Mouse (Mus musculus) liver, postnatal 0 days (tissue): ENCODE measurements at regions not wholly inside any gene's neighbourhood (a gene's known extent, or its start where the extent isn't known, plus 50 kb on each side); places are given as distances from the start of the nearest gene placed in this dataset.
A peak's percentile ranks its signal among the peaks of the same experiment; 100 is the strongest.
"Not testable (repeated sequence)": the region's sequence is repeated elsewhere in the genome, so short reads cannot be mapped to it uniquely, and the experiment has no call there.

Experiments used
- ATAC-seq: fragments of 200-750 bp; cut with Nextera tagmentation; 2 replicates; pipeline ENCODE4 v1.8.0; 2017; ENCODE audit warnings: mild to moderate bottlenecking, moderate library complexity
- DNase-seq: peaks from one replicate; pipeline ENCODE4 v3.0.0-alpha.2; 2016
- H3K27ac ChIP-seq: fragments of 300-500 bp; sonication (generic); 2 replicates; pipeline ENCODE4 v1.5.1; 2014; ENCODE audit warnings: antibody characterized with exemption, moderate library complexity, mild to moderate bottlenecking, low read depth
- H3K27me3 ChIP-seq: fragments of 300-500 bp; sonication (generic); 2 replicates; pipeline ENCODE4 v1.6.1; 2014; ENCODE audit warnings: low read length, control low read depth, mixed read lengths; ENCODE audit not compliant: insufficient read depth
- H3K36me3 ChIP-seq: fragments of 300-500 bp; sonication (generic); replicated peaks from 2 replicates; pipeline ENCODE4 v1.6.1; 2014; ENCODE audit warnings: mild to moderate bottlenecking, control low read depth, low read length, moderate library complexity, mixed read lengths; ENCODE audit not compliant: insufficient read depth
- H3K4me1 ChIP-seq: fragments of 300-500 bp; sonication (generic); 2 replicates; pipeline ENCODE4 v1.6.1; 2014; ENCODE audit warnings: antibody characterized with exemption, mild to moderate bottlenecking, control low read depth; ENCODE audit not compliant: insufficient read depth
- H3K4me2 ChIP-seq: fragments of 300-500 bp; sonication (generic); 2 replicates; pipeline ENCODE4 v1.6.1; 2014; ENCODE audit warnings: low read depth, mild to moderate bottlenecking, low read length, moderate library complexity, mixed read lengths
- H3K4me3 ChIP-seq: fragments of 300-500 bp; sonication (generic); 2 replicates; pipeline ENCODE4 v1.5.1; 2014; ENCODE audit warnings: low read depth, low read length
- H3K9ac ChIP-seq: fragments of 300-500 bp; sonication (generic); replicated peaks from 2 replicates; pipeline ENCODE4 v1.6.1; 2014; ENCODE audit warnings: mild to moderate bottlenecking, moderate library complexity
- H3K9me3 ChIP-seq: fragments of 300-500 bp; sonication (generic); 2 replicates; pipeline ENCODE4 v1.6.1; 2016; ENCODE audit warnings: mild to moderate bottlenecking, control low read depth, low read length, mixed read lengths
- CTCF ChIP-seq: sonication (generic); IDR thresholded peaks from 2 replicates; pipeline ENCODE4 v1.5.1; 2016; ENCODE audit warnings: antibody characterized with exemption, low read depth
- EP300 ChIP-seq: IDR thresholded peaks from 2 replicates; pipeline ENCODE4 v1.6.1; 2016; ENCODE audit warnings: antibody characterized with exemption, low read depth, mild to moderate bottlenecking
- WGBS: fragments of 180-500 bp; shearing (Covaris S2); extraction: QIAGEN DNeasy Blood & Tissue Kit; methylation state at CpG from one replicate; pipeline ENCODE4 v1.1.7; 2014; ENCODE audit not compliant: insufficient replicate concordance; 5-methylcytosine and 5-hydroxymethylcytosine counted together

DNA sequence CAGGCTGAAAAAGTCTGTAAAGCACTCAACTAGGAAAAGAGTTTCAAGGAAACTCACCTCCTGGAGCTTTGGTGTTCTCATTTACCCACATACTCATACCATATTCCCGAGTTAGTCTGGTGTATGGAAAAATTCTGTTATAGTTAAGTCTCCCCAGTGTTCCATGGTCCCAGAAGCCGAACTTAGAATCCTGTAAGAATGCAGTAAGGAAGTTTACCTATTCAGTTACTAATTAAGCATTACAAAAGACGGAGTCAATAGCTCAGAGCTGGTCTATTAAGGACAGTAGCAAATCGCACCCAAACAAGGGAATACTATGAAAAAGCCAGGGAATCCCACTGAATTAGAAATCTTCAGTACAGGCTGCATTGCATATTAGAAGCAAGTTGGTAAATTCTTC is 688.3 kb downstream of the Rpia start:
- Histone ChIP-seq H3K9me3 (no peaks in the 10 kb centered on the region), H3K4me3 (no peak overlapping the region), H3K27ac (no peak overlapping the region), H3K9ac (no peak overlapping the region), H3K4me1 (no peaks in the 10 kb centered on the region), H3K4me2 (no peak overlapping the region), H3K27me3 (no peaks in the 10 kb centered on the region), H3K36me3 (no peaks in the 10 kb centered on the region)
- DNase-seq (no peak), ATAC-seq (no peak)
- WGBS = 33% methylated on average over 4 of the region's 4 CpGs
- TF ChIP-seq EP300 (no peak), CTCF (no peak)

DNA sequence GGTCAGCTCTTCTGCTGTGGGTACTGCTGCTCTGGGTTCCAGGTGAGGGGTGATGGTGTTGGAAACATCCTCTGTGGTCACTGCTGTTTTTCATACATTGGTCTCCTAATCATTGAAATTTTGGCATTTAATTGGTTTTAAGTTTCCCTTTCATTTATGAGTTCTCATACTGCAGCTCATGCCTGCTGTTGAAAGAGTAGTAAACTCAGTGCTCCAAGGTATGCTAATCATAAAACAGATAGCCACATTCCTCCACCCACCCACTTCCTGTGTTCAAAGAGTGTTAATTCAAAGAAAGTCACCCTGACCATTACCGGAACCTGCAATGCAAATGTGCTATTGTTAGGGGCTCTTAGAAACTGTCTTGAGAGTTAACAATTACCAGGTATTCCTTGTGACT is 688.9 kb downstream of the Rpia start:
- not testable (repeated sequence) for H3K27me3 ChIP-seq, H3K4me3 ChIP-seq, H3K4me1 ChIP-seq, ATAC-seq, DNase-seq, H3K36me3 ChIP-seq, H3K9ac ChIP-seq, H3K27ac ChIP-seq, H3K4me2 ChIP-seq, H3K9me3 ChIP-seq
- WGBS = 14% methylated on average over 1 of the region's 1 CpGs

DNA sequence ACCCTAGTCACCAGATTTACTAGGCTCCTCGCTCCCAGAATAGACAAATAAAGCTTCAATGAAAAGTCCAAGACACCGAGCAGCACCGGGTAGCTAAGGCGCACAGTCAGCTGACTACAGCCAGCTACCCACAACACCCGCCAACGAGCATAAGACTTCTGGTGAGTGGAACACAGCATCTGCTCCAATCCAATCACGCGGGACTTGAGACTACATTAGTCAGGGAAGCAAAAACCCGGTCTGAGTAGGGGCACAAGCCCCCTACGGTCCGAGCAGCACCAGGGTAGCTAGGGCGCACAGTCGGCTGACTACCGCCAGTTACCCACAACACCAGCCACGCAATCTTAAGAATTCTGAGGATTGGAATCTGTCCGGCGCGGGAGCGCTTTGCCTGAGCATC is 704.0 kb downstream of the Rpia start:
- Histone ChIP-seq H3K4me1 (no peaks in the 10 kb centered on the region), H3K9me3 (no peaks in the 10 kb centered on the region), H3K4me2 (no peak overlapping the region), H3K27ac (no peak overlapping the region), H3K27me3 (no peaks in the 10 kb centered on the region), H3K36me3 (no peaks in the 10 kb centered on the region), H3K9ac (no peak overlapping the region), H3K4me3 (no peak overlapping the region)
- no peak for ATAC-seq
- 80% methylated on average over 19 of the region's 19 CpGs for WGBS
- no peak for DNase-seq
- TF ChIP-seq EP300 (no peak), CTCF (no peak)

DNA sequence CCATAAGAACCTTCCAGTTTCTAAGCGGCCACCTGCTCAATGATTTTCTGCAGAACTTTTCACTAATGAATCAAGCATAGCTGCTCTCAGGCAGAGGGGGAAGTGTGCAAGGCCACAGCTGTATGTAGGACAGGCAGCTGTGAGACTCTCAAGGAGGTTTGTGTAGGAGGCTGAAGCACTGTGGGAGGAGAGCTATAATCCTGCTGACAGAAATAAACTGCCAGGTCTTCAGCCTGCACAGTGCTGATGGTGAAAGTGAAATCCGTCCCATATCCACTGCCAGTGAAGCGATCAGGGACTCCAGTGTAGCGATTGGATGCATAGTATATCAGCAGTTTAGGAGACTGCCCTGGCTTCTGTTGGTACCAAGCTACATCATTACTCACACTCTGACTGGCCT is 718.2 kb downstream of the Rpia start:
- Histone ChIP-seq H3K9me3 (no peaks in the 10 kb centered on the region), H3K36me3 (no peaks in the 10 kb centered on the region), H3K27ac (no peak overlapping the region), H3K4me1 (no peaks in the 10 kb centered on the region), H3K9ac (no peak overlapping the region), H3K4me3 (no peak overlapping the region), H3K4me2 (no peak overlapping the region), H3K27me3 (no peaks in the 10 kb centered on the region)
- 80% methylated on average over 4 of the region's 4 CpGs for WGBS
- 0 out of 2 replicates have a peak, but pooled peaks have one; percentile 23 for ATAC-seq
- TF ChIP-seq EP300 (no peak), CTCF (no peak)
- DNase-seq = peak; percentile 13

DNA sequence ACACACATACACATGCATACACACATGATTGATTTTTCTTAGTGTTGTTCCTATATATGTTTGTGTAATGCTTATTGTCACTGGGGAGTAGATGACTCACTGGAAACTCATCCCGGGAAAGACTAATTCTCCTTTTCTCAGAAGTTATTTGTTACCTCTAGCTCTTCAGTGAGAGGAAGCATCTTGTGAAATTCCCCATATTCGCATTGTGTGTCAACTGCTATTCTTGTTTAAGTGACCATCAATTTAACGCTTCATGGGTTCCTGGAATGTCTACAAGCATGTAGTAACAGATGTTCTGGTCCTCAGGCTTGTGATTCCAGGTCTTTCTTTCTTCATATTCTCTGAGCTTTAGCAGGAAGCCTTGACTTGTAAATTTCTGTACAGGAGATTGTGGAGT is 720.0 kb downstream of the Rpia start:
- Histone ChIP-seq H3K9ac (no peak overlapping the region), H3K9me3 (no peaks in the 10 kb centered on the region), H3K4me2 (no peak overlapping the region), H3K36me3 (no peaks in the 10 kb centered on the region), H3K4me3 (no peak overlapping the region), H3K4me1 (no peaks in the 10 kb centered on the region), H3K27ac (no peak overlapping the region), H3K27me3 (no peaks in the 10 kb centered on the region)
- TF ChIP-seq EP300 (no peak), CTCF (no peak)
- ATAC-seq (no peak), DNase-seq (no peak)
- WGBS = 73% methylated on average over 3 of the region's 3 CpGs

DNA sequence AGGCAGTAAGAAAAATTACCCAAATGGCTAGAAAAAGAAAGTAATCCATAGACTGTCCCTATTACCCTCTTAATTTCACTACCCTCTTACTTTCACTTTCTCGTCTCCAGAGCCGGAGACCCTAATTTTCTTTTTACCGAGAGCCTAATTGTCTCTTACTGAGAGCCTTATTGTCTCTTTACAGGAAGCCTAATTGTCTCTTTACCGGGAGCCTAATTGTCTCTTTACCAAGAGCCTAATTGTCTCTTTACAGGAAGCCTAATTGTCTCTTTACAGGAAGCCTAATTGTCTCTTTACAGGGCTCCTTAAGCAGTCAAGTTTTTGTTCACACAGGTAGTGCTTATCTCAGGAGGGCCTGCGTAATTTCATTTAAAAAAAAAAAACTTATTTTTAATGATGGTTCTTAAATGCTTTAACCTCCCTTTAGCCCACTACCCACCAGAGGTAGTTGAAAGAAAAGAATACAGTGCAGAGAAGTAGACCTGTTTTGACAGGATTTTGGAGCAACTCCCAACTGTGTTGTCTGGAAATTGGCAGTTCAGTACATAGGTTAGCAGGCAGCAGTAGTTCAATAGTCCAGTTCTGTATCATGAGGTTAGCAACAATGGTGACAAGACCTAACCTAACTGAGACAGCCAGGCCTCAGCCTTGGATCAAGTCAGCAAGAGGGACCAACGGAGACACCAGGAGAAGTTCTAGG is 724.2 kb downstream of the Rpia start:
- H3K27me3 ChIP-seq = no peaks in the 10 kb centered on the region
- H3K4me1 ChIP-seq = no peaks in the 10 kb centered on the region
- DNase-seq (no peak), ATAC-seq (no peak)
- no peaks in the 10 kb centered on the region for H3K36me3 ChIP-seq
- no peak overlapping the region for H3K4me2 ChIP-seq
- no peaks in the 10 kb centered on the region for H3K9me3 ChIP-seq
- H3K4me3 ChIP-seq = no peak overlapping the region
- no peak overlapping the region for H3K9ac ChIP-seq
- WGBS = 73% methylated on average over 6 of the region's 6 CpGs
- no peak for TF ChIP-seq CTCF
- TF ChIP-seq EP300 = no peak
- H3K27ac ChIP-seq = no peak overlapping the region

DNA sequence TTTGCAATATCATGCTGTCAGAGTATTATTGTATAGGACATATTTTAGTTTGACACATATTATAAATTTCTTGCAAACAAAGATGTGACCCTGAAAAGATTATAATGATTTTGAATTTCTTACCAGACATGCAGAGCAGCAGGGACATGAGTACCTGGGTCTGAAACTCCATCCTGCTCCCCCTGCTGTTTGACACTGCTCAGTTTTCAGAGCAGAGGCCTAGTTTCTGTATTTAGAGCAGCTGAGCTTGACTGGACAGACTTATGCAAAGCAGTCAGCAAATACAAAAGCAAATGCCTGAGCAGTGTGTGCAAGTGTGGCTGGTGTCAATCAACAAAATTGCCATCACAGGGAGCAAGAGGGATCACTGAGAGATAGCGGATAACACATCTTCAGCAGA is 733.0 kb downstream of the Rpia start:
- DNase-seq = no peak
- Histone ChIP-seq H3K27ac (no peak overlapping the region), H3K4me3 (no peak overlapping the region), H3K4me1 (no peaks in the 10 kb centered on the region), H3K9ac (no peak overlapping the region), H3K27me3 (no peaks in the 10 kb centered on the region), H3K9me3 (no peaks in the 10 kb centered on the region), H3K36me3 (no peaks in the 10 kb centered on the region), H3K4me2 (no peak overlapping the region)
- ATAC-seq = no peak
- WGBS = 54% methylated on average over 1 of the region's 1 CpGs
- TF ChIP-seq EP300 (no peak), CTCF (peak; percentile 28)
